Mouse (Mus musculus): ENCODE measurements around the gene Gm17334. TPM values are rescaled to one million over a fixed set of nuclear protein-coding genes. Genes with fewer than 3 reads are reported as not detected.

Gm17334 gene
- total and polyA plus RNA-seq, 3 experiments, result 0.47 to 1.8 TPM; not detected in 1

- Histone ChIP-seq H3K27me3 (ENCODE audit: control insufficient read depth, insufficient read depth, low read length) (no peaks in the 10 kb centered on the region), H3K27ac (peak overlapping the region; percentile 90), H3K4me1 (ENCODE audit: control insufficient read depth, insufficient read depth, low read length) (peaks cover 34% of the 10 kb centered on the region), H3K9ac (ENCODE audit: low read depth, low read length) (no peak overlapping the region; the same call in 1 of the 2 replicates), H3K36me3 (ENCODE audit: control insufficient read depth, insufficient read depth, low read length) (peaks cover 6% of the 10 kb centered on the region; the same call in 1 of the 2 replicates), H3K79me2 (replicated peaks; ENCODE audit: control insufficient read depth, insufficient read depth, low read length) (no peaks in the 10 kb centered on the region), H3K4me3 (no peak overlapping the region)
- peak in 1 of 2 experiments; percentile 8 for DNase-seq
- no peak for TF ChIP-seq CTCF (IDR thresholded peaks at IDR 0.05)
- no peak for TF ChIP-seq POLR2A (IDR thresholded peaks at IDR 0.05; ENCODE audit: insufficient read depth, low read depth, low read length)
- no peak for TF ChIP-seq EP300 (IDR thresholded peaks at IDR 0.05; ENCODE audit: insufficient read depth, low read depth, low read length)
- WGBS, result 71% methylated on average over 8 of the region's 8 CpGs
- intact Hi-C loops (cut with DNase I), result loop anchor here (1.0 to 2.0 kb wide), 3 partner anchors 8 to 33 kb away; no protein-coding TSS in a partner anchor
Observed at GRCm38 (mm10) chr11:53795813-53796212, 22.8 kb upstream of the Gm17334 start.

- peak overlapping the region; percentile 69 for H3K27ac ChIP-seq
- no peaks in the 10 kb centered on the region for H3K79me2 ChIP-seq (replicated peaks; ENCODE audit: control insufficient read depth, insufficient read depth, low read length)
- H3K9ac ChIP-seq (ENCODE audit: low read depth, low read length), result peak overlapping the region; percentile 23; the same call in 1 of the 2 replicates
- TF ChIP-seq POLR2A (IDR thresholded peaks at IDR 0.05; ENCODE audit: insufficient read depth, low read depth, low read length) (0 out of 2 replicates have a peak, but pooled peaks have one; percentile 21), EP300 (IDR thresholded peaks at IDR 0.05; ENCODE audit: insufficient read depth, low read depth, low read length) (no peak), CTCF (IDR thresholded peaks at IDR 0.05) (peak; percentile 45)
- H3K27me3 ChIP-seq (ENCODE audit: control insufficient read depth, insufficient read depth, low read length), result no peaks in the 10 kb centered on the region
- WGBS, result 43% methylated on average over 25 of the region's 25 CpGs
- peaks cover 32% of the 10 kb centered on the region for H3K4me1 ChIP-seq (ENCODE audit: control insufficient read depth, insufficient read depth, low read length)
- peaks cover 6% of the 10 kb centered on the region; the same call in 1 of the 2 replicates for H3K36me3 ChIP-seq (ENCODE audit: control insufficient read depth, insufficient read depth, low read length)
- intact Hi-C loops (cut with DNase I), result no loop called here
- no peak overlapping the region for H3K4me3 ChIP-seq
- DNase-seq, result peak; percentile 60 to 76
Observed at GRCm38 (mm10) chr11:53794671-53795557, 21.9 kb upstream of the Gm17334 start.

- H3K4me3 ChIP-seq, result no peak overlapping the region
- 77% methylated on average over 3 of the region's 3 CpGs for WGBS
- no peak overlapping the region for H3K9ac ChIP-seq (ENCODE audit: low read depth, low read length)
- peaks cover 6% of the 10 kb centered on the region; the same call in 1 of the 2 replicates for H3K36me3 ChIP-seq (ENCODE audit: control insufficient read depth, insufficient read depth, low read length)
- H3K27me3 ChIP-seq (ENCODE audit: control insufficient read depth, insufficient read depth, low read length), result no peaks in the 10 kb centered on the region
- H3K27ac ChIP-seq, result peak overlapping the region; percentile 69
- DNase-seq, result peak; percentile 47 to 53
- H3K4me1 ChIP-seq (ENCODE audit: control insufficient read depth, insufficient read depth, low read length), result peaks cover 29% of the 10 kb centered on the region
- H3K79me2 ChIP-seq (replicated peaks; ENCODE audit: control insufficient read depth, insufficient read depth, low read length), result no peaks in the 10 kb centered on the region
- TF ChIP-seq EP300 (IDR thresholded peaks at IDR 0.05; ENCODE audit: insufficient read depth, low read depth, low read length) (no peak), CTCF (IDR thresholded peaks at IDR 0.05) (no peak), POLR2A (IDR thresholded peaks at IDR 0.05; ENCODE audit: insufficient read depth, low read depth, low read length) (no peak)
- intact Hi-C loops (cut with DNase I), result no loop called here
Observed at GRCm38 (mm10) chr11:53794015-53794414, 21.0 kb upstream of the Gm17334 start.

GRCm38 (mm10) chr11:53792986-53793385 is 20.0 kb upstream of the Gm17334 start:
- peaks cover 30% of the 10 kb centered on the region for H3K4me1 ChIP-seq (ENCODE audit: control insufficient read depth, insufficient read depth, low read length)
- no peak overlapping the region for H3K9ac ChIP-seq (ENCODE audit: low read depth, low read length)
- no peaks in the 10 kb centered on the region for H3K27me3 ChIP-seq (ENCODE audit: control insufficient read depth, insufficient read depth, low read length)
- intact Hi-C loops (cut with DNase I), result no loop called here
- TF ChIP-seq CTCF (IDR thresholded peaks at IDR 0.05) (no peak), EP300 (IDR thresholded peaks at IDR 0.05; ENCODE audit: insufficient read depth, low read depth, low read length) (no peak), POLR2A (IDR thresholded peaks at IDR 0.05; ENCODE audit: insufficient read depth, low read depth, low read length) (no peak)
- peak in 1 of 2 experiments; percentile 41 for DNase-seq
- WGBS, result 70% methylated on average over 3 of the region's 3 CpGs
- no peak overlapping the region for H3K4me3 ChIP-seq
- peaks cover 6% of the 10 kb centered on the region; the same call in 1 of the 2 replicates for H3K36me3 ChIP-seq (ENCODE audit: control insufficient read depth, insufficient read depth, low read length)
- H3K27ac ChIP-seq, result no peak overlapping the region
- H3K79me2 ChIP-seq (replicated peaks; ENCODE audit: control insufficient read depth, insufficient read depth, low read length), result no peaks in the 10 kb centered on the region

- Histone ChIP-seq H3K36me3 (ENCODE audit: control insufficient read depth, insufficient read depth, low read length) (peaks cover 2% of the 10 kb centered on the region; the same call in 1 of the 2 replicates), H3K27me3 (ENCODE audit: control insufficient read depth, insufficient read depth, low read length) (no peaks in the 10 kb centered on the region), H3K4me1 (ENCODE audit: control insufficient read depth, insufficient read depth, low read length) (peaks cover 30% of the 10 kb centered on the region), H3K4me3 (no peak overlapping the region), H3K9ac (ENCODE audit: low read depth, low read length) (no peak overlapping the region), H3K27ac (peak overlapping the region; percentile 11; the same call in 1 of the 2 replicates), H3K79me2 (replicated peaks; ENCODE audit: control insufficient read depth, insufficient read depth, low read length) (no peaks in the 10 kb centered on the region)
- DNase-seq, result no peak
- TF ChIP-seq POLR2A (IDR thresholded peaks at IDR 0.05; ENCODE audit: insufficient read depth, low read depth, low read length), result no peak
- no peak for TF ChIP-seq CTCF (IDR thresholded peaks at IDR 0.05)
- no peak for TF ChIP-seq EP300 (IDR thresholded peaks at IDR 0.05; ENCODE audit: insufficient read depth, low read depth, low read length)
- 74% methylated on average over 3 of the region's 3 CpGs for WGBS
- intact Hi-C loops (cut with DNase I), result no loop called here
Observed at GRCm38 (mm10) chr11:53789277-53789676, 16.3 kb upstream of the Gm17334 start.

Data from heart, adult 2 months (tissue).